Mouse (Mus musculus) liver, embryonic 14.5 days (tissue): ENCODE measurements at regions not wholly inside any gene's neighbourhood (a gene's known extent, or its start where the extent isn't known, plus 50 kb on each side); places are given as distances from the start of the nearest gene placed in this dataset.

ENCODE experiments used
- CTCF ChIP-seq: IDR thresholded peaks from 2 replicates; pipeline ENCODE4 v1.5.1; 2016; ENCODE audit warnings: antibody characterized with exemption, low read depth, control low read depth
- EP300 ChIP-seq: IDR thresholded peaks from 2 replicates; pipeline ENCODE4 v1.6.1; 2016; ENCODE audit warnings: antibody characterized with exemption, low read depth

GRCm38 (mm10) chr12:70729961-70730360, 95.4 kb upstream of the Frmd6 start:
- TF ChIP-seq CTCF (no peak), EP300 (no peak)
